Mouse (Mus musculus) embryonic fibroblast, embryonic 13.5 days (primary cell): Measurements from ENCODE around the gene Gm13212. TPM values are rescaled to one million over a fixed set of nuclear protein-coding genes. Genes with fewer than 3 reads are reported as not detected.
"Not testable (repeated sequence)": the region's sequence is repeated elsewhere in the genome, so short reads cannot be mapped to it uniquely, and the experiment has no call there.

ENCODE experiments used
- H3K27ac ChIP-seq: 2 replicates; pipeline ENCODE4 v1.5.1; 2012; ENCODE audit warnings: low read length, control low read depth, inconsistent platforms; ENCODE audit not compliant: insufficient read depth
- H3K4me1 ChIP-seq: 2 replicates; pipeline ENCODE4 v1.6.1; 2011; ENCODE audit warnings: low read length; ENCODE audit not compliant: control insufficient read depth, insufficient read depth
- H3K4me3 ChIP-seq: 2 replicates; pipeline ENCODE4 v1.5.1; 2011; ENCODE audit warnings: mild to moderate bottlenecking, control low read depth, low read length; ENCODE audit not compliant: insufficient read depth
- polyA plus RNA-seq: library from polyadenylated mRNA; stranded (reverse); fragments of >200 nt; gene quantifications from 2 replicates; pipeline ENCODE4 v1.2.4, GENCODE M21; 2011; ENCODE audit warnings: low read depth; ENCODE audit not compliant: missing spikeins, insufficient read length

The Gm13212 gene
- polyA plus RNA-seq, 1 experiment, result 9.3 TPM

DNA sequence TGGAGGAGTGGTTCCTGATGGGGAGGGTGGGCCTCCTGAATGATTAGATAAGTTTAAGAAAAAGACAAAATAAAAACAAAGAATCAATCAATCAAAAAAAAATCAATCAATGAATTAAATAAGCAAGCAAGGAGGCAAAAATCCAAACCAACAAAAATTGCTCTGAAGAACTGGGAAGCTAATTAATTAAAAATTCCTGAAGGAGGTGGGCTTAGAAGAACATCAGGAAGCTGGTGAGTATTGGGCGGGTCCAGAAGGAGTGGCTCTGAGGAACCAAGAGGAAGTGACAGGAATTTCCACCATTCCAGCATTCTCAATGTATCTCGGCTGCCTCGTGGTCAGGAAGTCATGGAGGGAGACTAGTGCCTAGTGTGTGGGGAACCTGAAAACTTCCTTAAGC is 85.4 kb downstream of the Gm13212 start, which contains the start of gene Zfp980:
TSS of gene Zfp980 (plus strand) at position 301 of the 400 bp plus-strand sequence.
- H3K27ac ChIP-seq, H3K4me3 ChIP-seq, H3K4me1 ChIP-seq: not testable (repeated sequence)

DNA sequence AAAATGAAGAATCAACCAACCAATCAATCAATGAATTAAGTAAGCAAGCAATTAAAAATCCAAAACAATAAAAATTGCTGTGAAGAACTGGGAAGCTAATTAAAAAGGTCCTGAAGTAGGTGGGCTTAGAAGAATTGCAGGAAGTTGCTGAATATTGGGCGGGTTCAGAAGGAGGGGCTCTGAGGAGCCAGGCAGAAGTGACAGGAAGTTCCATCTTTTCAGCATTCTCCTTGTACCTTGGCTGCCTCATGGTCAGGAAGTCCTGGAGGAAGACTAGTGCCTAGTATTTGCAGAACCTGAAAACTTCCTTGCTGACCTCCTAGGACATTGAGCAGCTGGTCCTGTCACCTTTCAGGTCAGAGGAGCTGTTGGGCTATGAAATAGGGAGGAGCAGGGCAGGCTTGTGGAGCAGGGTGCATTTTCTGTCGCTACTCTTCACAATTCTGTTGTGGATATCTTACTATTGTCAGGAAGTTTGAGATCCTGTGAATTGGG is 89.4 kb downstream of the Gm13212 start:
- H3K4me3 ChIP-seq, H3K4me1 ChIP-seq, H3K27ac ChIP-seq: not testable (repeated sequence)

Other genes starting within 250 kb of the Gm13212 start
- not detected in 2 replicates for gene Zfp990, start 74.4 kb upstream of the Gm13212 start, polyA plus RNA-seq
- not detected in 2 replicates for gene Zfp980, start 85.5 kb downstream of the Gm13212 start, polyA plus RNA-seq